Mouse (Mus musculus) adrenal gland, adult 18-20 months (tissue): ENCODE measurements around the gene Col7a1. TPM values are rescaled to one million over a fixed set of nuclear protein-coding genes. Genes with fewer than 3 reads are reported as not detected.

Experiments
- DNase-seq, 2 experiments: peaks; one replicate each; pipeline ENCODE4 v3.0.0; 2021 to 2022; ENCODE audit warnings: low spot score in 2 of 2
- microRNA-seq, 2 experiments: library from miRNA; unstranded; fragments of <30 nt; microRNA quantifications; one replicate each; pipeline ENCODE4 v1.2.0; 2021; ENCODE audit warnings: borderline number of aligned reads in 2 of 2
- total RNA-seq, 2 experiments: library from RNA; stranded (reverse); gene quantifications; 1 replicate in 1 of 2; 2 replicates in 1 of 2; pipeline ENCODE4 v1.2.3; 2021

Gene Col7a1
- total RNA-seq, 2 experiments from 2014 or later, result 6.4 to 7.5 TPM

GRCm38 (mm10) chr9:109016973-109017604 lies 63.7 kb downstream of the Col7a1 start:
- DNase-seq, result no peak

DNA sequence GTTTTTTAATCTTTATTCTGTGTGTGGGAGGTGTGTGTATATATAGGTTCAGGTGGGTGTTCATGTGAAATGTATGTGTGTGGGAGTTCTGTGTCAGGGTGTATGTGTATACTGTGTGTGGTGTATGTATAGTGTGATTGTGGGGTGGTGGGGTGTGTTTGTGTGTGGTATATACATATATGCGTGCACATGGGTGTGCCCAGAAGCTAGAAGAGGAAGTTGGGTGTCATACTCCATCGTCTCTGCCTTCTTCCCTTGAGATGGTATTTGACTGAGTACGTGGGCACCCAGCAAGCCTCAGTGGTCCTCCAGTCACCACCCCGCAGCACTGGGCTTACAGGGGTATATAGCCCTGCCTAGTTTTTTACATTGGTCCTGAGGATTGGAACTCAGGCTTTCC lies 68.0 kb downstream of the Col7a1 start:
- no peak for DNase-seq

- DNase-seq, result no peak
Observed at GRCm38 (mm10) chr9:109022866-109023685, 69.7 kb downstream of the Col7a1 start.

DNA sequence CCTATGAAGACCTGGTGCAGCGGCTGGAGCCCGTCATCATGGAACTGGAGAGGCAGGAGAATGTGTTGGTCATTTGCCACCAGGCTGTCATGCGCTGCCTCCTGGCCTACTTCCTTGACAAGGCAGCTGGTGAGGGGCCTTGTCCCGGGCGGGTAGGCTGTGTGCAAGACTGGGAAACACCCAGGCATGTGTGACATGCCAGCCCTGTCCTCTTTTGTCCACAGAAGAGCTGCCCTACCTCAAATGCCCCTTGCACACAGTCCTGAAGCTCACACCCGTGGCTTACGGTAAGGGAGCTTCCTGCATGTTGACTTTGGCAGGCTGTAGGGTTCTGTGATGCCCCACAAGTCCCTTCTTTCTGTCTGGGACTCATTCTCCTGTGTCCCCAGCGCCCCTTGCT lies 74.1 kb downstream of the Col7a1 start:
- DNase-seq, result no peak

- no peak for DNase-seq
Observed at GRCm38 (mm10) chr9:109028421-109028820, 75.0 kb downstream of the Col7a1 start.

DNA sequence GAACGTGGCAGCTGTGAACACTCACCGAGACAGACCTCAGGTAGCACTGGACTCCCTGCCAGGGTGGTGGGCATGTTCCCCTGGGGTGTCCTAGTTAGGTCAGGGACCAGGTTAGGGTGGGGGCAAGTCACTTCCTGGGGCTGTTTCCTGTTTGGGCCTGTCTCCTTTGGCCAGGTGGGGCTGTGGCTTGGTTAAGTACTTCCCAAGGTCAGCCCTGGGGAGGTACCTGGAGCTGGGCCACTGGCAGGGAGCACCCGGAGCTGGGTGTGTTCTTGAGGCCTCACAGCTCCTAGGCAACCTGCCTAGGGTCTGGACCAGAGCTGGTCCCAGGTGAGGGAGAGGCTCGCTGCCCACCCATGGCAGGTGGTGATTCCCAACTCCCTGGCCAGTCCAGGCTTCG lies 75.5 kb downstream of the Col7a1 start:
- no peak for DNase-seq

DNA sequence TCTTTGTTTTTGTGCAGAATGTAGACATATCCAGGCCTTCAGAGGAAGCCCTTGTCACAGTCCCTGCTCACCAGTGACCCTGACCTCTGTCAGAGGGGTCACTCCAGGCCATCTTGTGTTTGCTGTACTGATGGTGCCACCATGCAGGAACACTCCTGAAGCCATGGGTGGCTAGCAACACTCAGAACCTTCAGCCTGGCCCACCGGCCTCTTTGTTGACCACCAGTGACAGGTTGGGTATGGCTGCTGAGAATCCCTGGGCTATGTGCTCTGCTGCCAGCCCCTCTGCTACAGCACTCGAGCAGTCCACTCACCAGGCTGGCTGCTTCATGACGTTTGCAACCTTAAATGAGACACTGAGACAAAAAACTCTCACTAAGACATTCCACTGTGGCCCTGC lies 76.9 kb downstream of the Col7a1 start:
- DNase-seq, result no peak

DNA sequence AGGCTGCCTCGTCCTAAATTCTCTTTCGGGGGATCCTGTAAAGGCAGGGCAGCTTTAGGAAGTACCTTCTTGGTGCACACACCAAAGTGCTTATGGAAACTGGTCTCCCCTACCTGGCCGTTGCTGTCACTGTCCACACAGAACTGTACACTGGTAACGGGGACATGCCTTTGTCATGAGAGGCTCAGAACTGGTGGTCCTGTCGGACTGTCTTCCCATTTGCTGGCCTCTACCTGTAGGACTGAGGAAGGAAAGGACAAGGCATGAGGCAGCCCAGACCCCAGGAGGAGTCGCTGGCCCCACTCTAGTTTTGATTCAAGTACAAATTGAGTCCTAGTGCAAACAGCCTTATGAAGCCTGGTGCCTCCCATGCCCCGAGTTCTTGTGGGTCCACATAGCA lies 77.6 kb downstream of the Col7a1 start:
- DNase-seq, result no peak

DNA sequence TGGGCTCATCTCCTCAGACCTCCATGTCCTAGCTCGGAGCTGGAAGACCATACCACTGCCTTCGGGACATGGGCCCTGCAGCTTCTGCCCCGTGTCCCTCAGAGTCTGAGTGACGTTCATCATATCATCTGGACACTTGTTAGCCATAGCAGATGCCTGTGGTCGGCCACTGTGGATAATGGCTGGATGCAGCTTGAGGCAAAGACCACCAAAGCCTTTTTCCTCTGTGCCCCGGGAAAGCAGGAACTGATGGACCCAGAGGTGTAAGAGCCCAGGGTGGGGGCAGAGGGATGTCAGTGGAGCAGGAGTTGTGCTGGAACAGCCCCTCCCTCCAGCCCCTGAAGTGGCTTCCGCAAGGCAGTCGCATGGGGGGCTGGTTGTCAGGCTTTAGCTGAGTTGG lies 78.3 kb downstream of the Col7a1 start:
- no peak for DNase-seq

DNA sequence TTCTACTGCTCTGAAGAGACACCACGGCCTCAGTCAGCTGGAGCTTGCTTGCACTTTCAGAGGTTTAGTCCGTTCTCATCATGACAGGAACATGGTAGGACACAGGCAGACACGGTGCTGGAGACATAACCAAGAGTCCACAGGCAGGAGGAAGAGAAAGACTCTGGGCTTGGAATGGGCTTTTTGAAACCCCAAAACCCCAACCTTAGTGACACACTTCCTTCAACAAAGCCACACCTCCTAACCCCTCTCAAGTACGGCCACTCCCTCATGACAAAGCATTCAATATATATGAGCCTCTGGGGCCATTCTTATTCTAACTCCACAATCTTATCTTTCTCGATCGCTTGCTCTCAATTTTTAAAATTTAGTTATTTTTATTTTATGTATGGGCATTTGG lies 79.0 kb downstream of the Col7a1 start:
- DNase-seq, result no peak

Small RNA genes within 50 kb of the gene (microRNA-seq; reads per million reads assigned to microRNA genes)
- 0 reads per million in 2 experiments for gene Mir711

Other genes with a start within 250 kb of the Col7a1 start
- 100 to 1,000 TPM in 1 of 2 experiments, 10 to 100 TPM in 1; 76.8 to 101 TPM for gene Ip6k2, start 169.8 kb upstream of the Col7a1 start, total RNA-seq
- gene Nckipsd, start 145.2 kb upstream of the Col7a1 start, total RNA-seq, result 10 to 100 TPM; 10.8 to 11.3 TPM
- 1 to 10 TPM; 3.6 to 4.1 TPM for gene Celsr3, start 127.3 kb upstream of the Col7a1 start, total RNA-seq
- 10 to 100 TPM in 1 of 2 experiments, 1 to 10 TPM in 1; 9.6 to 13.8 TPM for gene Slc26a6, start 100.3 kb upstream of the Col7a1 start, total RNA-seq
- under 1 TPM in 1 of 2 experiments, not detected in 1; 0.32 TPM for gene Tmem89, start 39.0 kb upstream of the Col7a1 start, total RNA-seq
- gene Uqcrc1, start 17.0 kb upstream of the Col7a1 start, total RNA-seq, result 1,000 to 10,000 TPM in 1 of 2 experiments, 100 to 1,000 TPM in 1; 638 to 1,072 TPM
- under 1 TPM; 0.26 to 0.53 TPM for gene Ucn2, start 32.4 kb downstream of the Col7a1 start, total RNA-seq
- 10 to 100 TPM in 1 of 2 experiments, 1 to 10 TPM in 1; 7.6 to 13.7 TPM for gene Pfkfb4, start 38.2 kb downstream of the Col7a1 start, total RNA-seq
- 100 to 1,000 TPM; 126 to 137 TPM for gene Shisa5, start 85.0 kb downstream of the Col7a1 start, total RNA-seq
- 10 to 100 TPM; 15.8 to 21.6 TPM for gene Trex1, start 106.1 kb downstream of the Col7a1 start, total RNA-seq
- 10 to 100 TPM; 14.7 to 15.2 TPM for gene Atrip, start 120.5 kb downstream of the Col7a1 start, total RNA-seq
- gene Ccdc51, start 128.9 kb downstream of the Col7a1 start, total RNA-seq, result 10 to 100 TPM; 11.8 to 12.6 TPM
- gene Tma7, start 129.0 kb downstream of the Col7a1 start, total RNA-seq, result 100 to 1,000 TPM; 319 to 392 TPM
- 100 to 1,000 TPM in 1 of 2 experiments, 10 to 100 TPM in 1; 63.9 to 107 TPM for gene Plxnb1, start 141.8 kb downstream of the Col7a1 start, total RNA-seq
- not detected for gene Fbxw21, start 208.5 kb downstream of the Col7a1 start, total RNA-seq
- not detected for gene Fbxw13, start 242.4 kb downstream of the Col7a1 start, total RNA-seq